Mouse (Mus musculus): Measurements from ENCODE around the gene Cyb5r4. TPM values are rescaled to one million over a fixed set of nuclear protein-coding genes. Genes with fewer than 3 reads are reported as not detected.
A peak's percentile ranks its signal among the peaks of the same experiment; 100 is the strongest.
"Not testable (repeated sequence)": the region's sequence is repeated elsewhere in the genome, so short reads cannot be mapped to it uniquely, and the experiment has no call there.

Cyb5r4 gene
- polyA plus RNA-seq (2012; fragmentation: generic; extraction: Trizol) = 10.8 TPM
- long read RNA-seq, experiment 1, transcript Cyb5r4-201 (16 exons, 2,644 nt) = major isoform, 45 of 61 reads
- long read RNA-seq, experiment 1, partial matches to known transcripts = 6 of 61 reads
- long read RNA-seq, experiment 1, other reads (novel, unspliced or antisense) = 10 of 61 reads
- long read RNA-seq, experiment 2, transcript Cyb5r4-201 (16 exons, 2,644 nt) = major isoform, 495 of 573 reads
- long read RNA-seq, experiment 2, partial matches to known transcripts = 8 of 573 reads
- long read RNA-seq, experiment 2, other reads (novel, unspliced or antisense) = 70 of 573 reads

DNA sequence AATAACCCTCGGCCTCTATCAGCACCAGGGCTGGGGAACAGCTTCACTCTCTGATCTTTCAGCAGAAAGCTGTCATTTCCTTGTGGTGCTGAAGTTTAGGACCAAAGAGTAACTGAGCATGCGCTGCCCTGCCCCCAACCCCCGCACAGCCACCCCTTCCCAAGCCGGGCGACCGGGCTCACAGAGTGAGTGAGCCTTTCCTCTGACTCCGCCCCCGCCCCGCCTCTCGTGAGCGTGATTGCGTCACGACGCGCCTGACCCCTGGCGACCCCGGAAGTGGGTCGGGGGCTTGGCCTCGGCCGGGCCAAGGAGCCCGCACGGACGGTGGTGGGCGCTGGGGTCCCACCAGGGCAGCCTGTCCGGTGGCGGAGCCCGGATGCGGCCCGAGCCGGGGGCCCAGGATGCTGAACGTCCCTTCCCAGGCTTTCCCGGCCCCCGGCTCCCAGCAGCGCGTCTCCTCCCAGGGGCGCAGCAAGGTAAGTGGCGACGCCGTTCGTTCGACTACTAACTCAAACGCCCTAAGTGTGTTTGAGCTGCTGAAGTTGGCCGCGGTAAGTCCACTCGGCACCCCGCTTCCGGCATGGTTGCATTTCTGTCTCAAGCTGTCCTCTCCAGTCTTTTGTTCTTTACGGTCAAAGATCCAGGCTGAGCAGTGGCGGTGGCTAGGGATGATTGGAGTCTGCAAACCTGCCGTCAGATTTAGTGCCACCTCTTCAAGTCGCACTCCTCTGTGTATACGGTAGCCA, at the start of gene Cyb5r4:
TSS of gene Cyb5r4 (plus strand) at position 237 of the 746 bp plus-strand sequence.
- Histone ChIP-seq H3K79me2 (ENCODE audit: control insufficient read depth, insufficient read depth) (peaks cover 14% of the 10 kb centered on the region), H3K27me3 (ENCODE audit: control insufficient read depth, insufficient read depth, insufficient read length) (no peaks in the 10 kb centered on the region), H3K36me3 (ENCODE audit: control insufficient read depth, insufficient read depth) (no peaks in the 10 kb centered on the region), H3ac (ENCODE audit: control insufficient read depth, insufficient read length, low read depth) (peak within 1 kb of the TSS; percentile 57), H3K79me3 (ENCODE audit: low read depth) (no peaks in the 10 kb centered on the region), H3K4me3 (ENCODE audit: insufficient read depth, poor library complexity, severe bottlenecking) (peak within 1 kb of the TSS; percentile 56)
- TF ChIP-seq FOSL1 (IDR thresholded peaks at IDR 0.05; ENCODE audit: insufficient read depth, low read length, poor library complexity, severe bottlenecking) (no peak), CEBPB (IDR thresholded peaks at IDR 0.05; ENCODE audit: low read depth) (peak; percentile 60), CTCF (IDR thresholded peaks at IDR 0.05; ENCODE audit: control insufficient read depth, insufficient read depth, insufficient read length) (no peak), MYOD1 (IDR thresholded peaks at IDR 0.05; ENCODE audit: control insufficient read depth, insufficient read length, low read depth) (no peak), MAX (IDR thresholded peaks at IDR 0.05) (peak; percentile 71), MYOG (IDR thresholded peaks at IDR 0.05; ENCODE audit: control insufficient read depth, extremely low read depth, insufficient read length) (no peak), USF1 (IDR thresholded peaks at IDR 0.05; ENCODE audit: low read depth) (no peak)

DNA sequence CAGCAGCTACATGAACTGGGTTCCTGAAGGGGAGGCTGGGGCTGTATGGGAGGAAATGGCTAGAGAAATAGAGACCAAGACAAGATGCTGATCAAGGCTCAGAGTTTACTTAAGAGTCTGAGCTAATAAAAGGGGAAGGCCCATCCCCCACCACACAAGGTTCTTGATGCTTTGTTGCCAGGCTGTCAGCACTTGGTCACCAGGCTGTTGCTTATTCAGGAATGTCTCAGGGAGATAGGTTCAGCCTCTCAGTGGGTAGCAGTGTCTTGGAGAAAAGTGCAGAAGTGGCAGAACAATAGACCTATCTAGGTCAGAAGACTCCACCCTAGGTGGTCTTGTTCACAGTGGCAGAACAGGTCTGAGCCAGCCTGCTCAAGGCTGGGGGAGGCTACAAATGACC, 49.3 kb upstream of the Cyb5r4 start:
- H3K27me3 ChIP-seq (ENCODE audit: control insufficient read depth, insufficient read depth, insufficient read length); H3K79me3 ChIP-seq (ENCODE audit: low read depth); H3K79me2 ChIP-seq (ENCODE audit: control insufficient read depth, insufficient read depth); H3ac ChIP-seq (ENCODE audit: control insufficient read depth, insufficient read length, low read depth); H3K36me3 ChIP-seq (ENCODE audit: control insufficient read depth, insufficient read depth); H3K4me3 ChIP-seq (ENCODE audit: insufficient read depth, poor library complexity, severe bottlenecking): not testable (repeated sequence)

DNA sequence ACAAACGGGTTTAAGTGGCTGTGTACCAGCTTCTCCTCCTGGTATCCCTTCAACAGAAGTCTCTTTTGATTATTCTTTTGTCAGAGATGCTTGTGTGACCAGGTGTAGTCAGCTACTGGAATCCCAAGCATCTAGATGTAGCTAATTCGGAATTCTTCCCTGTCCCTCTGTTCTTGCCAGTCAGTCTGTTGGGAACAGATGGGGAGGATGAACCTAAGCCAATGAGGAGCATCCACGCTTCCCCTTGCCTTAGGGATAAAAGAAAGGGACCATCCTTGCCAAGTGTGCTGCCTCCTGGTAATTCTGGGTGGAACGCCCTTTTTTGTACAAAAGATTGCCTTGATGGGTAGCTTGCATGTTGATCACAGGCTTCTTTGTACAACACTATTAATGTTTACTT, 48.3 kb upstream of the Cyb5r4 start:
- H3K36me3 ChIP-seq (ENCODE audit: control insufficient read depth, insufficient read depth) = no peaks in the 10 kb centered on the region
- no peaks in the 10 kb centered on the region for H3K79me3 ChIP-seq (ENCODE audit: low read depth)
- H3K27me3 ChIP-seq (ENCODE audit: control insufficient read depth, insufficient read depth, insufficient read length) = no peaks in the 10 kb centered on the region
- no peak overlapping the region for H3K4me3 ChIP-seq (ENCODE audit: insufficient read depth, poor library complexity, severe bottlenecking)
- H3K79me2 ChIP-seq (ENCODE audit: control insufficient read depth, insufficient read depth) = no peaks in the 10 kb centered on the region
- no peak overlapping the region for H3ac ChIP-seq (ENCODE audit: control insufficient read depth, insufficient read length, low read depth)
- TF ChIP-seq USF1 (IDR thresholded peaks at IDR 0.05; ENCODE audit: low read depth) (no peak), CTCF (IDR thresholded peaks at IDR 0.05; ENCODE audit: control insufficient read depth, insufficient read depth, insufficient read length) (no peak), MYOG (IDR thresholded peaks at IDR 0.05; ENCODE audit: control insufficient read depth, extremely low read depth, insufficient read length) (no peak), CEBPB (IDR thresholded peaks at IDR 0.05; ENCODE audit: low read depth) (no peak), MAX (IDR thresholded peaks at IDR 0.05) (no peak), MYOD1 (IDR thresholded peaks at IDR 0.05; ENCODE audit: control insufficient read depth, insufficient read length, low read depth) (no peak), FOSL1 (IDR thresholded peaks at IDR 0.05; ENCODE audit: insufficient read depth, low read length, poor library complexity, severe bottlenecking) (no peak)

DNA sequence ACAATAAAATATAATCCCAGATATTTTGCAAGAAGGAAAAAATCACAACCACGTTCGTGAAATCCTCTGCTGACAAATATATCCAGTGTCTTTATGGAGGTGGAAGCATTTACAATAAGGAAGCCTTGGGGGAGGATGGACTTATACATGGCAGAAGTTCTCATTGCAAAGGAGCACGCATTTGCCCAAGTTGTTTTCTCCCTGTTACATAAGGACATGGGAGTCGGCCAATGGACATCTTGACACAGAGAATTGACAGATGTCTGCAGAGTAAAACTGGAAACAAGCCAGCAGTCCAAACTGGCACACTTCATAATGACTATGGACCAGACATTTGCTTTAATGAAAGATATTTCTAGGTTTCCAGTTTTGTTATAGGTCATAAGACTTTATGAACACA, 44.9 kb upstream of the Cyb5r4 start:
- Histone ChIP-seq H3K79me3 (ENCODE audit: low read depth) (no peaks in the 10 kb centered on the region), H3K79me2 (ENCODE audit: control insufficient read depth, insufficient read depth) (no peaks in the 10 kb centered on the region), H3K4me3 (ENCODE audit: insufficient read depth, poor library complexity, severe bottlenecking) (no peak overlapping the region), H3K27me3 (ENCODE audit: control insufficient read depth, insufficient read depth, insufficient read length) (no peaks in the 10 kb centered on the region), H3ac (ENCODE audit: control insufficient read depth, insufficient read length, low read depth) (no peak overlapping the region), H3K36me3 (ENCODE audit: control insufficient read depth, insufficient read depth) (no peaks in the 10 kb centered on the region)
- no peak for TF ChIP-seq MYOG (IDR thresholded peaks at IDR 0.05; ENCODE audit: control insufficient read depth, extremely low read depth, insufficient read length)
- TF ChIP-seq MYOD1 (IDR thresholded peaks at IDR 0.05; ENCODE audit: control insufficient read depth, insufficient read length, low read depth) = no peak
- no peak for TF ChIP-seq CTCF (IDR thresholded peaks at IDR 0.05; ENCODE audit: control insufficient read depth, insufficient read depth, insufficient read length)
- TF ChIP-seq USF1 (IDR thresholded peaks at IDR 0.05; ENCODE audit: low read depth) = no peak
- TF ChIP-seq MAX (IDR thresholded peaks at IDR 0.05) = no peak
- TF ChIP-seq FOSL1 (IDR thresholded peaks at IDR 0.05; ENCODE audit: insufficient read depth, low read length, poor library complexity, severe bottlenecking) = no peak
- no peak for TF ChIP-seq CEBPB (IDR thresholded peaks at IDR 0.05; ENCODE audit: low read depth)

DNA sequence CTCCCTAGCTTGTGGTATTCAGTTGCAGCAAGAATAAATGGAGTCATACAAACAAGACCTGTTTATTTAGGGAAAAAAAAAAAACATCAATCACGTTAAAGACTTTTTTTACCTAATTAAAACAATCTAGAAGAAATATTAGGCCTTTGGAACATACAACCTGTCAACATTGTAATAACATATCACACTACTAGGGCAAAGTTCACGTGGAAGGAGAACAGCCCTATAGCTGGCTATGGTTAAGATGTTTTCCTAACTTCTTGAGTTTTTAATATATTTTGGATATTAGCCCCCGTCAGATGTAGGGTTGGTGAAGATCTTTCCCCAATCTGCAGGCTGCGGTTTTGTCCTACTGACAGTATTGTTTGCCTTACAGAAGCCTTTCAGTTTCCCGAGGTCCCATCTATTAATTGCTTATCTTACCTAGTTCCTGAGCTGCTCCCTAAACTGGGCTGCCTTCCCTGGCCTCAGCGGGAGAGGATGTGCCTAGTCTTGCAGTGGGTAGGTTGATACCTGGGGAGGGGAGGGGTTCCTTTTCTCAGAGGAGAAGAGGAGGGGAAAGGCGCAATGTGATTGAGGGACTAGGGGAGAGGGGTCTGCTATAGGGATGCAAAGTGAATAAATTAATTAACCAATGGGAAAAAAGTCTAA, 43.4 kb upstream of the Cyb5r4 start:
- TF ChIP-seq FOSL1 (IDR thresholded peaks at IDR 0.05; ENCODE audit: insufficient read depth, low read length, poor library complexity, severe bottlenecking) = no peak
- no peak for TF ChIP-seq MYOD1 (IDR thresholded peaks at IDR 0.05; ENCODE audit: control insufficient read depth, insufficient read length, low read depth)
- TF ChIP-seq USF1 (IDR thresholded peaks at IDR 0.05; ENCODE audit: low read depth) = no peak
- no peak for TF ChIP-seq MYOG (IDR thresholded peaks at IDR 0.05; ENCODE audit: control insufficient read depth, extremely low read depth, insufficient read length)
- no peak for TF ChIP-seq CTCF (IDR thresholded peaks at IDR 0.05; ENCODE audit: control insufficient read depth, insufficient read depth, insufficient read length)
- no peak for TF ChIP-seq MAX (IDR thresholded peaks at IDR 0.05)
- no peak for TF ChIP-seq CEBPB (IDR thresholded peaks at IDR 0.05; ENCODE audit: low read depth)
- no peaks in the 10 kb centered on the region for H3K79me3 ChIP-seq (ENCODE audit: low read depth)
- no peak overlapping the region for H3K4me3 ChIP-seq (ENCODE audit: insufficient read depth, poor library complexity, severe bottlenecking)
- H3K36me3 ChIP-seq (ENCODE audit: control insufficient read depth, insufficient read depth) = no peaks in the 10 kb centered on the region
- H3K27me3 ChIP-seq (ENCODE audit: control insufficient read depth, insufficient read depth, insufficient read length) = no peaks in the 10 kb centered on the region
- H3ac ChIP-seq (ENCODE audit: control insufficient read depth, insufficient read length, low read depth) = no peak overlapping the region
- H3K79me2 ChIP-seq (ENCODE audit: control insufficient read depth, insufficient read depth) = no peaks in the 10 kb centered on the region
